Mouse (Mus musculus) intestine, embryonic 16.5 days (tissue): ENCODE results near the gene Draxin. TPM values are rescaled to one million over a fixed set of nuclear protein-coding genes. Genes with fewer than 3 reads are reported as not detected.
"Not testable (repeated sequence)": the region's sequence is repeated elsewhere in the genome, so short reads cannot be mapped to it uniquely, and the experiment has no call there.

ENCODE experiments used
- ATAC-seq: fragments of 200-750 bp; cut with Nextera tagmentation; 2 replicates; pipeline ENCODE4 v1.8.0; 2017; ENCODE audit warnings: moderate TSS enrichment, moderate library complexity
- H3K27ac ChIP-seq: fragments of 300-500 bp; sonication (generic); 2 replicates; pipeline ENCODE4 v1.5.1; 2014; ENCODE audit warnings: mild to moderate bottlenecking, low read length
- H3K27me3 ChIP-seq: fragments of 300-500 bp; sonication (generic); replicated peaks from 2 replicates; pipeline ENCODE4 v1.6.1; 2014; ENCODE audit warnings: low read length, control low read depth, mixed read lengths; ENCODE audit not compliant: control insufficient read depth, insufficient read depth
- H3K36me3 ChIP-seq: fragments of 300-500 bp; sonication (generic); 2 replicates; pipeline ENCODE4 v1.6.1; 2014; ENCODE audit warnings: low read length, control low read depth; ENCODE audit not compliant: control insufficient read depth, insufficient read depth
- H3K4me1 ChIP-seq: fragments of 300-500 bp; sonication (generic); 2 replicates; pipeline ENCODE4 v1.6.1; 2014; ENCODE audit warnings: low read length, control low read depth, mixed read lengths; ENCODE audit not compliant: control insufficient read depth, insufficient read depth
- H3K4me2 ChIP-seq: fragments of 300-500 bp; sonication (generic); 2 replicates; pipeline ENCODE4 v1.6.1; 2014; ENCODE audit warnings: low read depth, low read length, control low read depth
- H3K4me3 ChIP-seq: fragments of 300-500 bp; sonication (generic); 2 replicates; pipeline ENCODE4 v1.5.1; 2014; ENCODE audit warnings: mild to moderate bottlenecking, low read length
- H3K9ac ChIP-seq: fragments of 300-500 bp; sonication (generic); 2 replicates; pipeline ENCODE4 v1.6.1; 2014; ENCODE audit warnings: low read depth, low read length
- H3K9me3 ChIP-seq: fragments of 300-500 bp; sonication (generic); 2 replicates; pipeline ENCODE4 v1.6.1; 2016; ENCODE audit warnings: low read length, control low read depth; ENCODE audit not compliant: control insufficient read depth
- WGBS: fragments of 180-500 bp; shearing (Covaris S2); extraction: QIAGEN DNeasy Blood & Tissue Kit; methylation state at CpG from one replicate; pipeline ENCODE4 v1.1.7; 2014; 5-methylcytosine and 5-hydroxymethylcytosine counted together
- polyA plus RNA-seq: library from polyadenylated mRNA; unstranded; fragments of >200 nt; fragmentation: Nextera tagmentation; extraction: Ambion mirVana; gene quantifications from 2 replicates; pipeline ENCODE4 v1.2.1, GENCODE M21; 2015

The Draxin gene
- polyA plus RNA-seq, 1 experiment from 2014 or later: 0.07 TPM

DNA sequence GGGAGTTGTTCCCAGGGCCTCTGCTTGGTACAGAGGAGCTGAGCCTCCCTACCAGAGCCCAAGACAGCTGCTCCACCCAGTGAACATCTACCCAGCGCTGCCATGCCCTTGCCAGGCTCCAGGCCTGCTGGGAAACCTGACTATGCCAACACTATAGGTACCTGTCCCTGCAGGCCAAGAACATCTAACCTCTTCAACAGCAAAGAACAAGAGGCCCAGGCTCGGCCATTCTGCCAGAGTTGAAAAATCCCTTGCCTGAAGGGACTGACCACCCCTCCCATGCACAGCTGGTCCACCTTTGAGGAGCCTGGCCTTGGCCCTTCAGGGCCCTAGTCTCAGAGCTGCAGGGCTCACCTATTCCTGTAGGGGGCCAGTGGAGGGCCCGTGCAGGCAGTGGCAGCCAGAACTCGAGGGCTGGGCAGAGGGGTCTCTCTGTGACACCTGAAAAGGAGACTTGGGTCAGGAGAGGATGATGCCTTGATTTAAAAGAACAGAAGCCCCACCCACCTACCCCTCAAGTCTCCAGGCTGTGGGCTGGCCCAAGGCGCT lies 72.8 kb downstream of the Draxin start:
- no peak for ATAC-seq
- no peak overlapping the region for H3K9ac ChIP-seq
- H3K9me3 ChIP-seq: no peaks in the 10 kb centered on the region
- 73% methylated on average over 5 of the region's 5 CpGs for WGBS
- H3K27me3 ChIP-seq: no peaks in the 10 kb centered on the region
- peaks cover 21% of the 10 kb centered on the region for H3K36me3 ChIP-seq
- H3K4me1 ChIP-seq: no peaks in the 10 kb centered on the region
- no peak overlapping the region for H3K27ac ChIP-seq
- H3K4me3 ChIP-seq: no peak overlapping the region
- no peak overlapping the region for H3K4me2 ChIP-seq

GRCm38 (mm10) chr4:148056801-148057200 lies 73.7 kb downstream of the Draxin start:
- no peak for ATAC-seq
- Histone ChIP-seq H3K4me2 (no peak overlapping the region), H3K9ac (no peak overlapping the region), H3K27me3 (no peaks in the 10 kb centered on the region), H3K4me3 (no peak overlapping the region), H3K9me3 (no peaks in the 10 kb centered on the region), H3K27ac (no peak overlapping the region), H3K4me1 (no peaks in the 10 kb centered on the region), H3K36me3 (peaks cover 30% of the 10 kb centered on the region)
- WGBS: 85% methylated on average over 4 of the region's 4 CpGs

- no peak for ATAC-seq
- H3K27ac ChIP-seq: no peak overlapping the region
- H3K9me3 ChIP-seq: no peaks in the 10 kb centered on the region
- no peak overlapping the region for H3K9ac ChIP-seq
- H3K4me3 ChIP-seq: no peak overlapping the region
- H3K27me3 ChIP-seq: no peaks in the 10 kb centered on the region
- no peak overlapping the region for H3K4me2 ChIP-seq
- no peaks in the 10 kb centered on the region for H3K4me1 ChIP-seq
- peaks cover 35% of the 10 kb centered on the region for H3K36me3 ChIP-seq
- WGBS: 87% methylated on average over 7 of the region's 7 CpGs
These were observed 74.3 kb downstream of the Draxin start for GRCm38 (mm10) chr4:148056246-148056645.

GRCm38 (mm10) chr4:148054961-148055695 lies 75.4 kb downstream of the Draxin start:
- Histone ChIP-seq H3K27ac (no peak overlapping the region), H3K36me3 (peaks cover 35% of the 10 kb centered on the region), H3K4me3 (no peak overlapping the region), H3K27me3 (no peaks in the 10 kb centered on the region), H3K9me3 (no peaks in the 10 kb centered on the region), H3K4me2 (no peak overlapping the region), H3K4me1 (no peaks in the 10 kb centered on the region), H3K9ac (no peak overlapping the region)
- no peak for ATAC-seq
- WGBS: 90% methylated on average over 21 of the region's 21 CpGs

DNA sequence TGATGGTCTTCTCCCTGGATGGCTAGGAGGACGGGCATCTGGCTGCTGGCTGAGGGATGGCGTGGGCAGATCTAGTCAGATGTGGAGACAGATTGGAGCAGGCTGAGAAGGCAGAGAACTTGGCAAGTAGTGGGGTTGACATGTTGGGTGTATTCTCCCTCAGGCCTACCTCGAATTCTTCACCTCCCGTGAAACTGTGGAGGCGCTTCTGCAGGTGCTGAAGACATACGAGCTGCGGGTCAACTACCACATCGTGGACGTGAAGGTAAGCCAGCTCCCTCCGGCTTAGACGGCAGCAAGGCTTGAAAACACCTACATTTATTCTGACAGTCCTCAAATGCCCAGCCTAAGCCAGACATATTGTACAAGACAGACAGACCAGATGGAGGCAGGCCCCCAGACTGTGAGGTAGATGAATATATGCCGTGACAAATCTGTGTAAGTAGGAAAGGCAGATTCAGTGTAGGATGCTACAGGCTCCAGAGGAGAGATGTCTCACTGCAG lies 77.0 kb downstream of the Draxin start:
- Histone ChIP-seq H3K9ac (no peak overlapping the region), H3K4me1 (no peaks in the 10 kb centered on the region), H3K27me3 (no peaks in the 10 kb centered on the region), H3K27ac (no peak overlapping the region), H3K9me3 (no peaks in the 10 kb centered on the region), H3K4me2 (no peak overlapping the region), H3K4me3 (no peak overlapping the region), H3K36me3 (peaks cover 35% of the 10 kb centered on the region)
- no peak for ATAC-seq
- WGBS: 93% methylated on average over 12 of the region's 12 CpGs

DNA sequence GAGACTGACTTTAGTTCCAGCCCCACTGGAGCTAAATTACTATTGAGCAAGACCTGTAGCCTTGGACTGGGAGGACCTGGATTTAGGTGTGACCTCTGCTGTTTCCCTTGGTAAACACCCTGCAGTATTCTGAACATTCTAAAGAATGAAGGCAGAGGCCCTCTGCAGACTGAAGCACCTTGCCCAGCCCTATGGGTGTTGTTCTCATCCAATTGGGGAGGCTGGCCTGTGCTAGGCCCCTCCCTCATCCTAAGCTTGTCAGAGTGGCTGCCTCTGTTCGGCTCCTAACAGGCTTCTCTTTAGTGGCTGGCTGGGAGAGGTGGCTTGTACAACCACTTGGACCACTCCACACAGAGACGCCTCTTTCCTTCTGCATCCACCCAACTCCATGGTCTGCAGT lies 77.5 kb downstream of the Draxin start:
- no peak overlapping the region for H3K27ac ChIP-seq
- peaks cover 40% of the 10 kb centered on the region for H3K36me3 ChIP-seq
- 79% methylated on average over 2 of the region's 2 CpGs for WGBS
- peak; percentile 52 for ATAC-seq
- no peaks in the 10 kb centered on the region for H3K27me3 ChIP-seq
- no peak overlapping the region for H3K9ac ChIP-seq
- no peaks in the 10 kb centered on the region for H3K4me1 ChIP-seq
- no peaks in the 10 kb centered on the region for H3K9me3 ChIP-seq
- H3K4me3 ChIP-seq: no peak overlapping the region
- H3K4me2 ChIP-seq: no peak overlapping the region

- H3K36me3 ChIP-seq: peaks cover 44% of the 10 kb centered on the region
- H3K9ac ChIP-seq: no peak overlapping the region
These were observed 78.6 kb downstream of the Draxin start for GRCm38 (mm10) chr4:148051886-148052285.

DNA sequence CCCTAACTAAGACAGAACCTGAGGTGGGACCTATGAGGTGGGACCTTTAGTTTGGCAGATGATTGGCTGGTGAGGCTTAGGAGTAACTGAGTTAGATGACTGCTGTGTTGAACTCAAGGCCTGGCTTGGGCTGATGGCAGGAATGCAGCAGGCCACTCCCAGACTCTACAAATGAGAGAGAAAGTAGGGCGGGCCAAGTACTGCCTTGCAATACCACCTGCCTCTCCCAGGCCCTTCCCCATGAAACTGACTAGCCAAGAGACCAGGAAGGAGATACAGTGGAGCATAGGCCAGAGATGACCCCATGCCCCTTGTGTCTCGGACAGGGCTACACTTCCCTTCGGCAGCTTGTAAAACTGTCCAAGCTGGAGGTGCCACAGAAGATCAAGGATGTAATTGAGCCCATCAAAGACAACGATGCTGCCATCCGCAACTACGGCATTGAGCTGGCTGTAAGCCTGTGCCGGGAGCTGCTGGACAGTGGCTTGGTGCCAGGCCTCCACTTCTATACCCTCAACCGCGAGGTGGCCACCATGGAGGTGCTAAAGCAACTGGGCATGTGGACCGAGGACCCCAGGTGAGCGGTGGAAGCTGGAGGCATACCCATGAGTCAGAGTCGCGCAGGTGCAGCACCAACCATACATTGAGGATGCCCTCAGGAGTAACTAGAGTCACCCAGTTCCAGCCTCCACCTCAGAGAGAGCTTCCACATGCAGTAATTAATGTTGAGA lies 79.3 kb downstream of the Draxin start:
- WGBS: 92% methylated on average over 13 of the region's 13 CpGs
- H3K4me2 ChIP-seq: no peak overlapping the region
- ATAC-seq: peak; percentile 59

More at GRCm38 (mm10) chr4:148051886-148052285, 78.6 kb downstream of the Draxin start:
- no peak for ATAC-seq
- WGBS: 92% methylated on average over 11 of the region's 11 CpGs
- no peak overlapping the region for H3K4me3 ChIP-seq
- H3K9me3 ChIP-seq: no peaks in the 10 kb centered on the region
- H3K4me1 ChIP-seq: no peaks in the 10 kb centered on the region
- H3K4me2 ChIP-seq: no peak overlapping the region
- no peaks in the 10 kb centered on the region for H3K27me3 ChIP-seq
- no peak overlapping the region for H3K27ac ChIP-seq

GRCm38 (mm10) chr4:148050396-148050914 lies 80.0 kb downstream of the Draxin start:
- ATAC-seq: peak; percentile 70

More for the DNA sequence above, 79.3 kb downstream of the Draxin start:
- H3K36me3 ChIP-seq: peaks cover 41% of the 10 kb centered on the region
- no peak overlapping the region for H3K9ac ChIP-seq
- H3K4me3 ChIP-seq: no peak overlapping the region
- H3K27me3 ChIP-seq: no peaks in the 10 kb centered on the region
- H3K27ac ChIP-seq: peak overlapping the region; percentile 10; the same call in 1 of the 2 replicates
- no peaks in the 10 kb centered on the region for H3K9me3 ChIP-seq
- no peaks in the 10 kb centered on the region for H3K4me1 ChIP-seq

More at GRCm38 (mm10) chr4:148050396-148050914, 80.0 kb downstream of the Draxin start:
- Histone ChIP-seq H3K27ac (peak overlapping the region; percentile 10; the same call in 1 of the 2 replicates), H3K36me3 (peaks cover 36% of the 10 kb centered on the region)
- H3K9me3 ChIP-seq, H3K4me3 ChIP-seq, H3K27me3 ChIP-seq, H3K4me2 ChIP-seq, H3K9ac ChIP-seq, H3K4me1 ChIP-seq: not testable (repeated sequence)
- WGBS: 82% methylated on average over 3 of the region's 3 CpGs
